Mouse (Mus musculus): ENCODE results near the gene Katnbl1.

The Katnbl1 gene

GRCm38 (mm10) chr2:112378973-112379898, at the start of gene Katnbl1:
TSS of gene Katnbl1 (plus strand) at chr2:112379211.
- DNase-seq (ENCODE audit: low spot score in 2 of 2): peak; percentile 93 to 94

- DNase-seq (ENCODE audit: low spot score in 2 of 2): no peak
Measured at GRCm38 (mm10) chr2:112332051-112332898, 46.7 kb upstream of the Katnbl1 start.

GRCm38 (mm10) chr2:112337211-112337610, 41.8 kb upstream of the Katnbl1 start:
- DNase-seq (ENCODE audit: low spot score in 2 of 2): no peak

- DNase-seq (ENCODE audit: low spot score in 2 of 2): no peak
Measured at GRCm38 (mm10) chr2:112339736-112340135, 39.3 kb upstream of the Katnbl1 start.

GRCm38 (mm10) chr2:112341117-112341516, 37.9 kb upstream of the Katnbl1 start:
- no peak for DNase-seq (ENCODE audit: low spot score in 2 of 2)

- DNase-seq (ENCODE audit: low spot score in 2 of 2): no peak
Measured at GRCm38 (mm10) chr2:112348246-112348645, 30.8 kb upstream of the Katnbl1 start.

- no peak for DNase-seq (ENCODE audit: low spot score in 2 of 2)
Measured at GRCm38 (mm10) chr2:112353685-112354455, 25.1 kb upstream of the Katnbl1 start.

GRCm38 (mm10) chr2:112359611-112360010, 19.4 kb upstream of the Katnbl1 start:
- DNase-seq (ENCODE audit: low spot score in 2 of 2): no peak

- DNase-seq (ENCODE audit: low spot score in 2 of 2): no peak
Measured at GRCm38 (mm10) chr2:112360012-112360780, 18.8 kb upstream of the Katnbl1 start.

- no peak for DNase-seq (ENCODE audit: low spot score in 2 of 2)
Measured at GRCm38 (mm10) chr2:112360781-112361169, 18.2 kb upstream of the Katnbl1 start.

- peak in 1 of 2 experiments; percentile 26 for DNase-seq (ENCODE audit: low spot score in 2 of 2)
Measured at GRCm38 (mm10) chr2:112367222-112367621, 11.8 kb upstream of the Katnbl1 start.

- DNase-seq (ENCODE audit: low spot score in 2 of 2): peak; percentile 95
Measured at GRCm38 (mm10) chr2:112367726-112368673, 11.0 kb upstream of the Katnbl1 start, which contains the start of gene Emc4. TSS of gene Emc4 (minus strand) at chr2:112368027.

- DNase-seq (ENCODE audit: low spot score in 2 of 2): no peak
Measured at GRCm38 (mm10) chr2:112369941-112370340, 9.1 kb upstream of the Katnbl1 start.

GRCm38 (mm10) chr2:112373141-112373540, 5.9 kb upstream of the Katnbl1 start:
- DNase-seq (ENCODE audit: low spot score in 2 of 2): no peak

- DNase-seq (ENCODE audit: low spot score in 2 of 2): no peak
Measured at GRCm38 (mm10) chr2:112374610-112375009, 4.4 kb upstream of the Katnbl1 start.

- DNase-seq (ENCODE audit: low spot score in 2 of 2): no peak
Measured at GRCm38 (mm10) chr2:112380131-112380530, 1.1 kb downstream of the Katnbl1 start.

- no peak for DNase-seq (ENCODE audit: low spot score in 2 of 2)
Measured at GRCm38 (mm10) chr2:112381219-112381618, 2.2 kb downstream of the Katnbl1 start.

GRCm38 (mm10) chr2:112390843-112391242, 11.8 kb downstream of the Katnbl1 start:
- DNase-seq (ENCODE audit: low spot score in 2 of 2): no peak

GRCm38 (mm10) chr2:112391346-112392000, 12.5 kb downstream of the Katnbl1 start:
- no peak for DNase-seq (ENCODE audit: low spot score in 2 of 2)

Measured in right cerebral cortex, postnatal 10 days (tissue).